Mouse (Mus musculus): ENCODE measurements at regions not wholly inside any gene's neighbourhood (a gene's known extent, or its start where the extent isn't known, plus 50 kb on each side); places are given as distances from the start of the nearest gene placed in this dataset.

DNA sequence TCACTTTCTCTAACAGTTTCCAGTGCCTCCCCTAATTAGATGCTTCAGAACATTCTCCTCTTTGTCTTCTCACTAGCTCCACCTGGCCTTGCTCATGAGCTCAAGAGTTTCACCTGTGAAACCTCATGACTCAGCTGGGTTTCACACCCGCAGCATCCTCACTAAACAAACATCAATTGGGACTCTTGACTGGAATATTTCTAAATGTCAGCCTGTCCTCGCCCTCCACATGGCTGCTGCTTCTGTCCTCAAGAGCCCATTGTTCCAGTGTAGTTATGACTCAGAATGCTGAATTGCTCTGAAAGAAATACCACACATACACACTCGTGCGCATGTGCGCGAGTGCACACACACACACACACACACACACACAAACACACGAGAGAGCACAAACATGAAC lies 407.2 kb downstream of the Prss52 start:
- TF ChIP-seq POLR2A (IDR thresholded peaks at IDR 0.05; ENCODE audit: borderline replicate concordance, extremely low read depth, insufficient read depth, insufficient read length, poor library complexity, severe bottlenecking) (no peak), CTCF (IDR thresholded peaks at IDR 0.05; ENCODE audit: borderline replicate concordance, extremely low read depth, insufficient read depth, insufficient read length) (no peak)
- no peak for DNase-seq (ENCODE audit: low read depth)

DNA sequence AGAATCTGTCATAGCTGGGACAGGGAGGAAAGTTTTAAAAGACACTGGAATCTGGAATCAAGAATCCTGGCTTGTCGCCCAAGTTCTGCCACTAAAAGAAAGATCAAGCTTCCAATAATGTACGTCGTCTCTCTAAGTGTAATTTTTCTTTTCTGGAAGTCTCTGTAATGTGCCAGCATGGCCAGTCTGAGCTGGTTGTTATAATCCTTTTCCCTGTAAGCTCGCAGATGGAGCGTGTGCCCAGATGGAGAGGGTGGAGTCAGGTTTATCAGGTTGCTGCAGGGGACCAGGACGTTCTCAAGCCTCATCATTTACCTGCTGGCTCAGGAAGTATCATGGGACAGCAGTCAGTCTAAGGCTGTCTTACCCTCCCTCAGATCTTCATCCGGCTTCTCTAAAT lies 408.6 kb downstream of the Prss52 start:
- DNase-seq (ENCODE audit: low read depth) = peak; percentile 77
- TF ChIP-seq POLR2A (IDR thresholded peaks at IDR 0.05; ENCODE audit: borderline replicate concordance, extremely low read depth, insufficient read depth, insufficient read length, poor library complexity, severe bottlenecking) (no peak), CTCF (IDR thresholded peaks at IDR 0.05; ENCODE audit: borderline replicate concordance, extremely low read depth, insufficient read depth, insufficient read length) (no peak)

GRCm38 (mm10) chr14:64517584-64518195 lies 413.6 kb downstream of the Prss52 start:
- TF ChIP-seq POLR2A (IDR thresholded peaks at IDR 0.05; ENCODE audit: borderline replicate concordance, extremely low read depth, insufficient read depth, insufficient read length, poor library complexity, severe bottlenecking) (no peak), CTCF (IDR thresholded peaks at IDR 0.05; ENCODE audit: borderline replicate concordance, extremely low read depth, insufficient read depth, insufficient read length) (no peak)
- no peak for DNase-seq (ENCODE audit: low read depth)

- peak; percentile 53 for DNase-seq (ENCODE audit: low read depth)
- no peak for TF ChIP-seq CTCF (IDR thresholded peaks at IDR 0.05; ENCODE audit: borderline replicate concordance, extremely low read depth, insufficient read depth, insufficient read length)
- TF ChIP-seq POLR2A (IDR thresholded peaks at IDR 0.05; ENCODE audit: borderline replicate concordance, extremely low read depth, insufficient read depth, insufficient read length, poor library complexity, severe bottlenecking) = no peak
Observed at GRCm38 (mm10) chr14:64524641-64525040, 420.6 kb downstream of the Prss52 start.

DNA sequence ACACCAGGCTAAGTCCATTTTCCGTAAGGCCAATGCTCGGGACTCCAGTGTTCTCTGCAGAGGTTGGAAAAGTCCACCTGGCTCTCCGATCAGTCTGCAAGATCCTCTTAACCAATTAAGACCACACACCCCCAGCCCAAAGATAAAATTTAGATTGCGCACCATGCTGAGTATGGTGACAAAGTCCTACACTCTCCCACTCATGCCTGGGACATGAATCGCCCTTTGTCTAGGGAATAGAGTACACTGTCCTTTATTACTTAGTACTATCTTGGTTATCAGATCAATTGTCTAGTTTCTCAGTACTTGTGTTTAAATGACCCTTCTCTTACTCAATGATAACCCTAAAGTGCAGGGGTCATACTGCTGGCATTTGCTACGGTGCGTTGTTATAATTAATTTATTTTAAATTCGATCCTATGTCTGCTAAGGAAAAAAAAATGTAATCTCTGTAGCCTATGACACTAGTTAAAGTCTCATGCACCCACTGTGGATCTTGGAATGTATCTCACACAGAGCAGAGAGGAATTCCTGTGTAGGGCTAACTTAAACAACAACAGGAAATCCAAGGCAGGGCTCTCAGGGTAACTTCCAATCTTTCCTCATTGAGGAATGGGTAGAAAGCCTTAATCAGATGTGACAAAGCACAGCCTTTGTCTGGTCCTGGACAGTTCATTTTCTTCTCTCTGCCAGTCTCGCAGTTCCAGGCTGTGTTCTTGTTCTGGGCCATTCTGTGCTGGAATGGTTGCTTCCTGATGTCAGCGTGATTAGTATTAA lies 421.4 kb downstream of the Prss52 start:
- DNase-seq (ENCODE audit: low read depth) = no peak
- no peak for TF ChIP-seq POLR2A (IDR thresholded peaks at IDR 0.05; ENCODE audit: borderline replicate concordance, extremely low read depth, insufficient read depth, insufficient read length, poor library complexity, severe bottlenecking)
- no peak for TF ChIP-seq CTCF (IDR thresholded peaks at IDR 0.05; ENCODE audit: borderline replicate concordance, extremely low read depth, insufficient read depth, insufficient read length)

- TF ChIP-seq POLR2A (IDR thresholded peaks at IDR 0.05; ENCODE audit: borderline replicate concordance, extremely low read depth, insufficient read depth, insufficient read length, poor library complexity, severe bottlenecking) (no peak), CTCF (IDR thresholded peaks at IDR 0.05; ENCODE audit: borderline replicate concordance, extremely low read depth, insufficient read depth, insufficient read length) (no peak)
- no peak for DNase-seq (ENCODE audit: low read depth)
Observed at GRCm38 (mm10) chr14:64530541-64530940, 426.5 kb downstream of the Prss52 start.

- TF ChIP-seq CTCF (IDR thresholded peaks at IDR 0.05; ENCODE audit: borderline replicate concordance, extremely low read depth, insufficient read depth, insufficient read length) (no peak), POLR2A (IDR thresholded peaks at IDR 0.05; ENCODE audit: borderline replicate concordance, extremely low read depth, insufficient read depth, insufficient read length, poor library complexity, severe bottlenecking) (no peak)
- DNase-seq (ENCODE audit: low read depth) = no peak
Observed at GRCm38 (mm10) chr14:64531221-64531949, 427.3 kb downstream of the Prss52 start.

DNA sequence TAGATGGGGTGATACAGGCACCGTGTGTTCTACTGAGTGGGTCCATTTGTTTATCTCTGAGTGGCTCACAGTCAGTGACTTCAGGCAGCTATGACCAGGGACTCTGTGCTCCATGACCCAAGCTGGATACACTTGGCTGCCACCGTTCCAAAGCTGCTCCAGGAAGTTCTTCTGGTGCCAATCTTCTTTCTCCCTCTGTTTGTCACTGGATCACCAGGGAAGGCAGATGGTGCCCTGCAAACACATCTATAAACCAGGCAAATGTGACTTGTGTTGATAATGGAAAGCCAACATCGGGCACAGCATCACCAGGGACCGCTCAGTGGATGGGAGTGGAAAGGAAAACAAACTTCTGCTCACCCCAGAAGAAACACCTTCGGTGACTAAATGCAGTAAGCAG lies 428.3 kb downstream of the Prss52 start:
- DNase-seq (ENCODE audit: low read depth) = no peak
- TF ChIP-seq CTCF (IDR thresholded peaks at IDR 0.05; ENCODE audit: borderline replicate concordance, extremely low read depth, insufficient read depth, insufficient read length) = no peak
- no peak for TF ChIP-seq POLR2A (IDR thresholded peaks at IDR 0.05; ENCODE audit: borderline replicate concordance, extremely low read depth, insufficient read depth, insufficient read length, poor library complexity, severe bottlenecking)

- peak; percentile 94 for DNase-seq (ENCODE audit: low read depth)
- TF ChIP-seq CTCF (IDR thresholded peaks at IDR 0.05; ENCODE audit: borderline replicate concordance, extremely low read depth, insufficient read depth, insufficient read length) (no peak), POLR2A (IDR thresholded peaks at IDR 0.05; ENCODE audit: borderline replicate concordance, extremely low read depth, insufficient read depth, insufficient read length, poor library complexity, severe bottlenecking) (no peak)
Observed at GRCm38 (mm10) chr14:64533591-64534151, 429.6 kb downstream of the Prss52 start.

DNA sequence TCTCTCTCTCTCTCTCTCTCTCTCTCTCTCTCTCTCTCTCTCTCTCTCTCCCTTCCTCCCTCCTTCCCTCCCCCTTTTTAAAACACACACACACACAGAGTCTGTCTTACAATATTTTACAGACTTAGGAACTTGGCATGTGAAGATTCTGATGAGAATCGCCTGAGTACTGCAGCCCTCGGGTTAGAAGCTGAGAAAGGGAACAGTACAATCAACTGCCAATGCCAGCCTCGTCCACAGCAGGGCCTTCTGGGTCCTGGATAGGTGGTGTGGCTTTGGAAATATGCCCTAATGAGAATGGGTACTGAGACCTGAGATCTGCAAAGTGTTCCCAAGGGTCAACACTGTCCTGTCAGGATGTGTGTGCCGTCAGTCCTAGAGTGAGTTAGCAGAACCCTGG lies 430.1 kb downstream of the Prss52 start:
- DNase-seq (ENCODE audit: low read depth) = no peak
- TF ChIP-seq CTCF (IDR thresholded peaks at IDR 0.05; ENCODE audit: borderline replicate concordance, extremely low read depth, insufficient read depth, insufficient read length) (no peak), POLR2A (IDR thresholded peaks at IDR 0.05; ENCODE audit: borderline replicate concordance, extremely low read depth, insufficient read depth, insufficient read length, poor library complexity, severe bottlenecking) (no peak)

DNA sequence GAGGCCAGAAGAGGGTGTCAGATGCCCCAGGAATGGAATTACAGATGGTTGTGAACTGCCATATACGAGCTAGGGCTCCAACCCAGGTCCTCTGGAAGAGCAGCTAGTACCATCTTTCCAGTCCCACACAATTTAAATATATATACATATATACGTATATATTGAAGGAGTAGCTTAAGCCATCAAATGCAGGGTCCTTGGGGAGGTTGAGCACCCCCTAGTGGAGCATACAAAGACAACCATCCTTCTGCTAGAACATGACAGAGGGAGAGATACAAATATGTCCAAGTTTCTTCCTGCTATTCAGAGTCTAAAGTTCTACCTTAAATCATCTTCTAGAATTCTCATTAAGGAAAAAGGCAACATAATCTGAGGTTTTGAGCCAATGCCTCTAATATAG lies 435.4 kb downstream of the Prss52 start:
- peak; percentile 29; the same call in 1 of the 2 replicates for TF ChIP-seq CTCF (IDR thresholded peaks at IDR 0.05; ENCODE audit: borderline replicate concordance, extremely low read depth, insufficient read depth, insufficient read length)
- no peak for TF ChIP-seq POLR2A (IDR thresholded peaks at IDR 0.05; ENCODE audit: borderline replicate concordance, extremely low read depth, insufficient read depth, insufficient read length, poor library complexity, severe bottlenecking)
- peak; percentile 38 for DNase-seq (ENCODE audit: low read depth)
